Mouse (Mus musculus): ENCODE measurements at regions not wholly inside any gene's neighbourhood (a gene's known extent, or its start where the extent isn't known, plus 50 kb on each side); places are given as distances from the start of the nearest gene placed in this dataset.

GRCm38 (mm10) chr4:140307481-140307880, 60.9 kb upstream of the Igsf21 start:
- no peak for DNase-seq

DNA sequence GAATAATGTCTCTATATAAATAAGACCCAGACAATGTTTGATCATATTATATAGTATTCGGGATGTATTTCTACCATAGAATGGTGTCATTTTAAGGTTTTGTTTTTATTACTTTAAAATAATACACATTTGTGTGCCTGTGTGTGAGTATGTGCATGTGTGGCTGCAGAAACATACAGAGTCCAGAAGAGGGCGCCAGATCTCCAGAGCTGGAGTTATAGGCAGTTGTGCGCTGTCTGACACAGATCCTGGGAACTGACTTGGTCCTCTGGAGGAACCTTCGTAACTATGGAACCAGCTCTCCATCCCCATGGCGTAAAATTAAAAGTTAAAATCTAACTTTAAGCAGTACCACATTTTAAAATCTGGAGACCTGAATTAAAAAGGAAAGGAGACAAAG, 58.4 kb upstream of the Igsf21 start:
- no peak for DNase-seq

- DNase-seq: peak; percentile 58
Observed at GRCm38 (mm10) chr4:140301661-140302060, 55.1 kb upstream of the Igsf21 start.

GRCm38 (mm10) chr4:140297912-140298620, 51.5 kb upstream of the Igsf21 start:
- peak; percentile 60 for DNase-seq

All from right cerebral cortex, postnatal 25 days (tissue).